In genomic region chr2:137289231-137289630, GRCm38 (mm10) we compare ENCODE assay signal across 27 mouse cellular contexts.
DNase-seq lines count a peak whose midpoint lies in the region; TF ChIP-seq lines count a peak whose summit lies in the region.
"Had no signal": no experiment of that assay in that cellular context is flagged by ENCODE, and none has a peak within 500 bp of the region (broad histone marks: within the 10 kb centered on the region; RNA-seq: fewer than 3 reads in every experiment).

No protein-coding gene starts in this region.

- TF ChIP-seq CTCF in gastrocnemius, adult 2 months (IDR thresholded peaks at IDR 0.05), result no peak

- intact Hi-C loops in gastrocnemius, adult 2 months (cut with DNase I), result no loop called here
- intact Hi-C loops in left cerebral cortex, postnatal 14 days (cut with DNase I), result no loop called here

- no peak overlapping the region for H3K27ac ChIP-seq in gastrocnemius, adult 2 months
- H3K27ac ChIP-seq: embryonic facial prominence, embryonic 10.5 days; embryonic facial prominence, embryonic 13.5 days; forebrain, embryonic 13.5 days; heart, adult 2 months; heart, embryonic 10.5 days; heart, embryonic 13.5 days; hindbrain, embryonic 14.5 days; hindbrain, postnatal 0 days had no signal

- H3K4me3 ChIP-seq in gastrocnemius, adult 2 months, result no peak overlapping the region
- H3K4me3 ChIP-seq: embryonic facial prominence, embryonic 10.5 days; embryonic facial prominence, embryonic 13.5 days; erythroblast, embryonic 14.5 days; forebrain, embryonic 13.5 days; heart, adult 2 months; heart, embryonic 10.5 days; heart, embryonic 13.5 days had no signal

- DNase-seq in gastrocnemius, adult 18-20 months (ENCODE audit: low spot score), result peak; percentile 26
- no peak for DNase-seq in gastrocnemius, adult 2 months
- DNase-seq in layer of hippocampus, adult 9-10 months (ENCODE audit: low spot score), result peak; percentile 11
- no peak for DNase-seq in layer of hippocampus, postnatal 36 days
- DNase-seq in NIH3T3 (ENCODE audit: low read depth), result peak; percentile 6
- peak; percentile 21 for DNase-seq in skeletal muscle tissue, adult 2 months (ENCODE audit: low read depth, low spot score)
- DNase-seq in left cerebral cortex, postnatal 14 days (ENCODE audit: low spot score in 2 of 2), result no peak
- DNase-seq: adrenal gland, adult 2 months; adrenal gland, postnatal 14 days; cerebellum, adult 11-12 months; cerebellum, adult 8-10 months; cerebellum, postnatal 10 days; cerebellum, postnatal 36 days; embryo, embryonic 11 days; gastrocnemius, postnatal 10 days; gastrocnemius, postnatal 36 days; heart, adult 2 months; heart, postnatal 14 days; heart, postnatal 4 days had no signal

Comparison
In these comparisons a context has a peak if more than half of its experiments do, and no peak if none do; other contexts are left out.
1. DNase-seq: peak in gastrocnemius, adult 18-20 months (single experiment), layer of hippocampus, adult 9-10 months (single experiment), NIH3T3 (single experiment) and skeletal muscle tissue, adult 2 months (single experiment); none in gastrocnemius, adult 2 months (single experiment), layer of hippocampus, postnatal 36 days (0 of 2) and left cerebral cortex, postnatal 14 days (0 of 2).